Mouse (Mus musculus) MEL (cell line): ENCODE measurements around the gene Hoxc6. TPM values are rescaled to one million over a fixed set of nuclear protein-coding genes. Genes with fewer than 3 reads are reported as not detected.

Experiments
- DNase-seq: peaks from one replicate; pipeline ENCODE4 v3.0.0; 2011; ENCODE audit warnings: low read depth, low spot score
- H3K27ac ChIP-seq: 2 replicates; pipeline ENCODE4 v1.5.1; 2012; ENCODE audit warnings: low read depth, mild to moderate bottlenecking, control low read depth, low read length, moderate library complexity; ENCODE audit not compliant: control insufficient read depth
- H3K27me3 ChIP-seq, 2 experiments: fragments of 150-350 bp in 1 of 2; sonication (generic) in 1 of 2; 2 replicates each; pipeline ENCODE4 v1.6.1; 2012; ENCODE audit warnings: low read length in 2 of 2, mild to moderate bottlenecking in 2 of 2, improper control_type of control experiment in 1 of 2, moderate library complexity in 1 of 2; ENCODE audit not compliant: insufficient read depth in 2 of 2, control insufficient read depth in 1 of 2
- H3K36me3 ChIP-seq, 2 experiments: 2 replicates each; pipeline ENCODE4 v1.6.1; 2012 to 2014; ENCODE audit warnings: low read length in 2 of 2, improper control_type of control experiment in 1 of 2, inconsistent platforms in 1 of 2, mild to moderate bottlenecking in 1 of 2; ENCODE audit not compliant: insufficient read depth in 2 of 2, control insufficient read depth in 1 of 2
- H3K4me1 ChIP-seq, 2 experiments: fragments of 150-350 bp in 1 of 2; sonication (generic) in 1 of 2; 2 replicates each; pipeline ENCODE4 v1.6.1; 2012; ENCODE audit warnings: low read length in 2 of 2, improper control_type of control experiment in 1 of 2, mild to moderate bottlenecking in 1 of 2; ENCODE audit not compliant: insufficient read depth in 2 of 2, control insufficient read depth in 1 of 2
- H3K4me3 ChIP-seq, 2 experiments: fragments of 150-350 bp in 1 of 2; sonication (generic) in 1 of 2; 2 replicates each; pipeline ENCODE4 v1.5.1; 2012; ENCODE audit warnings: low read depth in 2 of 2, low read length in 2 of 2, mild to moderate bottlenecking in 2 of 2, moderate library complexity in 2 of 2, control low read depth in 1 of 2, improper control_type of control experiment in 1 of 2; ENCODE audit not compliant: control insufficient read depth in 1 of 2, insufficient read depth in 1 of 2
- H3K79me2 ChIP-seq: 2 replicates; pipeline ENCODE4 v1.6.1; 2012; ENCODE audit warnings: mild to moderate bottlenecking, low read length, moderate library complexity; ENCODE audit not compliant: control insufficient read depth, poor library complexity, insufficient read depth
- H3K9ac ChIP-seq: 2 replicates; pipeline ENCODE4 v1.6.1; 2012; ENCODE audit warnings: low read depth, mild to moderate bottlenecking, control low read depth, low read length, moderate library complexity; ENCODE audit not compliant: control insufficient read depth, poor library complexity, severe bottlenecking
- H3K9me3 ChIP-seq: fragments of 150-350 bp; sonication (generic); replicated peaks from 2 replicates; pipeline ENCODE4 v1.6.1; 2012; ENCODE audit warnings: mild to moderate bottlenecking, low read length, improper control_type of control experiment, moderate library complexity; ENCODE audit not compliant: insufficient read depth
- BHLHE40 ChIP-seq: IDR thresholded peaks from 2 replicates; pipeline ENCODE4 v1.6.1; 2012; ENCODE audit warnings: low read depth, mild to moderate bottlenecking, inconsistent platforms, low read length, improper control_type of control experiment, borderline replicate concordance
- CTCF ChIP-seq, 3 experiments: IDR thresholded peaks in 2 of 3; conservative IDR thresholded peaks in 1 of 3; 2 replicates each; pipeline ENCODE4 v1.5.1; 2011 to 2012; ENCODE audit warnings: low read length in 3 of 3, low read depth in 2 of 3, mild to moderate bottlenecking in 2 of 3, improper control_type of control experiment in 1 of 3, inconsistent platforms in 1 of 3, mixed read lengths in 1 of 3, moderate library complexity in 1 of 3; ENCODE audit not compliant: control insufficient read depth in 1 of 3, insufficient read depth in 1 of 3, poor library complexity in 1 of 3, severe bottlenecking in 1 of 3
- E2F4 ChIP-seq: IDR thresholded peaks from 2 replicates; pipeline ENCODE4 v1.6.1; 2011; ENCODE audit warnings: low read depth, low read length, improper control_type of control experiment, borderline replicate concordance
- ELF1 ChIP-seq: IDR thresholded peaks from 2 replicates; pipeline ENCODE4 v1.6.1; 2014; ENCODE audit warnings: low read depth, mild to moderate bottlenecking, inconsistent platforms, low read length, improper control_type of control experiment, moderate library complexity
- EP300 ChIP-seq, 2 experiments: IDR thresholded peaks; 2 replicates each; pipeline ENCODE4 v1.6.1; 2011; ENCODE audit warnings: improper control_type of control experiment in 2 of 2, low read length in 2 of 2, low read depth in 1 of 2, mild to moderate bottlenecking in 1 of 2
- ETS1 ChIP-seq: IDR thresholded peaks from 2 replicates; pipeline ENCODE4 v1.6.1; 2012; ENCODE audit warnings: low read depth, mild to moderate bottlenecking, inconsistent platforms, low read length, improper control_type of control experiment, moderate library complexity
- GATA1 ChIP-seq: IDR thresholded peaks from 2 replicates; pipeline ENCODE4 v1.6.1; 2011; ENCODE audit warnings: low read depth, low read length, improper control_type of control experiment
- HCFC1 ChIP-seq: IDR thresholded peaks from 2 replicates; pipeline ENCODE4 v1.6.1; 2012; ENCODE audit warnings: low read depth, mild to moderate bottlenecking, inconsistent platforms, low read length, improper control_type of control experiment, moderate library complexity
- KAT2A ChIP-seq: conservative IDR thresholded peaks from 2 replicates; pipeline ENCODE4 v1.6.1; 2012; ENCODE audit warnings: low read depth, low read length, improper control_type of control experiment, inconsistent platforms
- MAFK ChIP-seq: IDR thresholded peaks from 2 replicates; pipeline ENCODE4 v1.6.1; 2011; ENCODE audit warnings: low read depth, mild to moderate bottlenecking, low read length, improper control_type of control experiment, borderline replicate concordance
- MAX ChIP-seq: IDR thresholded peaks from 2 replicates; pipeline ENCODE4 v1.6.1; 2011; ENCODE audit warnings: low read length, improper control_type of control experiment
- MEF2A ChIP-seq: IDR thresholded peaks from 2 replicates; pipeline ENCODE4 v1.6.1; 2014; ENCODE audit warnings: low read depth, mild to moderate bottlenecking, inconsistent platforms, low read length, improper control_type of control experiment; ENCODE audit not compliant: poor library complexity, insufficient replicate concordance, severe bottlenecking; ENCODE audit errors: extremely low read depth
- MXI1 ChIP-seq: IDR thresholded peaks from 2 replicates; pipeline ENCODE4 v1.6.1; 2011; ENCODE audit warnings: mild to moderate bottlenecking, low read depth, low read length, improper control_type of control experiment
- MYB ChIP-seq: IDR thresholded peaks from 2 replicates; pipeline ENCODE4 v1.6.1; 2011; ENCODE audit warnings: mild to moderate bottlenecking, low read depth, low read length, improper control_type of control experiment
- POLR2A ChIP-seq, 2 experiments: IDR thresholded peaks; 2 replicates each; pipeline ENCODE4 v1.6.1; 2011 to 2012; ENCODE audit warnings: low read length in 2 of 2, mild to moderate bottlenecking in 2 of 2, control low read depth in 1 of 2, improper control_type of control experiment in 1 of 2, low read depth in 1 of 2, moderate library complexity in 1 of 2; ENCODE audit not compliant: control insufficient read depth in 1 of 2, insufficient read depth in 1 of 2, poor library complexity in 1 of 2
- POLR2AphosphoS2 ChIP-seq: IDR thresholded peaks from 2 replicates; pipeline ENCODE4 v1.6.1; 2011; ENCODE audit warnings: low read length, improper control_type of control experiment
- POLR2AphosphoS5 ChIP-seq: IDR thresholded peaks from 2 replicates; pipeline ENCODE4 v1.6.1; 2012; ENCODE audit warnings: low read depth, borderline replicate concordance, mild to moderate bottlenecking, inconsistent platforms, low read length, moderate library complexity, mixed read lengths
- RAD21 ChIP-seq: IDR thresholded peaks from 2 replicates; pipeline ENCODE4 v1.6.1; 2011; ENCODE audit warnings: mild to moderate bottlenecking, low read depth, low read length, improper control_type of control experiment
- SIN3A ChIP-seq: IDR thresholded peaks from 2 replicates; pipeline ENCODE4 v1.6.1; 2012; ENCODE audit warnings: low read length, improper control_type of control experiment, inconsistent platforms
- TAL1 ChIP-seq: IDR thresholded peaks from 2 replicates; pipeline ENCODE4 v1.6.1; 2012; ENCODE audit warnings: mild to moderate bottlenecking, inconsistent platforms, low read length, moderate library complexity, mixed read lengths
- TCF12 ChIP-seq: IDR thresholded peaks from 2 replicates; pipeline ENCODE4 v1.6.1; 2014; ENCODE audit warnings: low read depth, mild to moderate bottlenecking, inconsistent platforms, low read length, improper control_type of control experiment, moderate library complexity
- USF1 ChIP-seq: IDR thresholded peaks from 2 replicates; pipeline ENCODE4 v1.6.1; 2014; ENCODE audit warnings: low read depth, mild to moderate bottlenecking, inconsistent platforms, low read length, improper control_type of control experiment, moderate library complexity
- USF2 ChIP-seq, 2 experiments: IDR thresholded peaks; 2 replicates each; pipeline ENCODE4 v1.6.1; 2011 to 2012; ENCODE audit warnings: improper control_type of control experiment in 2 of 2, low read length in 2 of 2, borderline replicate concordance in 1 of 2, inconsistent platforms in 1 of 2, low read depth in 1 of 2, mild to moderate bottlenecking in 1 of 2; ENCODE audit not compliant: insufficient read depth in 1 of 2
- ZC3H11A ChIP-seq: IDR thresholded peaks from 2 replicates; pipeline ENCODE4 v1.6.1; 2012; ENCODE audit warnings: low read depth, mild to moderate bottlenecking, inconsistent platforms, low read length, improper control_type of control experiment
- ZKSCAN1 ChIP-seq: IDR thresholded peaks from 2 replicates; pipeline ENCODE4 v1.6.1; 2012; ENCODE audit warnings: low read depth, mild to moderate bottlenecking, inconsistent platforms, low read length, improper control_type of control experiment, moderate library complexity
- polyA plus RNA-seq, 2 experiments: library from polyadenylated mRNA; stranded (reverse) in 1 of 2; unstranded in 1 of 2; fragments of >175 nt in 1 of 2; fragments of >200 nt in 1 of 2; gene quantifications; 2 replicates each; pipeline versions ENCODE4 v1.2.1 to v1.2.4; 2012; ENCODE audit warnings: low replicate concordance in 2 of 2, low read depth in 1 of 2; ENCODE audit not compliant: insufficient read length in 2 of 2, insufficient read depth in 1 of 2, missing spikeins in 1 of 2
- total RNA-seq: library from RNA; depleted of rRNA; stranded (reverse); fragments of 300-350 nt; gene quantifications from 2 replicates; pipeline ENCODE4 v1.2.3, GENCODE M21; 2012

Gene Hoxc6
- total and polyA plus RNA-seq, 3 experiments, result 2.3 to 9.4 TPM; not detected in 1

- DNase-seq, result no peak
- Histone ChIP-seq H3K27me3 (peaks cover 17 to 27% of the 10 kb centered on the region in 2 experiments), H3K79me2 (peaks cover 28% of the 10 kb centered on the region), H3K4me3 (peak overlapping the region; percentile 61 to 68), H3K36me3 (peaks cover 0 to 14% of the 10 kb centered on the region in 2 experiments; a peak in 2 of 4 replicates), H3K9me3 (no peaks in the 10 kb centered on the region), H3K27ac (no peak overlapping the region), H3K9ac (peak overlapping the region; percentile 80), H3K4me1 (peaks cover 10 to 16% of the 10 kb centered on the region in 2 experiments)
- no peak for TF ChIP-seq KAT2A
- TF ChIP-seq MAX, result no peak
- no peak for TF ChIP-seq GATA1
- no peak for TF ChIP-seq ELF1
- no peak for TF ChIP-seq MEF2A
- TF ChIP-seq MXI1, result no peak
- no peak for TF ChIP-seq ZKSCAN1
- no peak for TF ChIP-seq POLR2AphosphoS2
- TF ChIP-seq EP300 (IDR thresholded peaks at IDR 0.05; ENCODE audit: low read depth in 1 of 2, low read length in 2 of 2), result no peak
- no peak for TF ChIP-seq POLR2AphosphoS5
Observed at GRCm38 (mm10) chr15:102965003-102965891, 32.8 kb upstream of the Hoxc6 start.

GRCm38 (mm10) chr15:102965892-102966775, 31.9 kb upstream of the Hoxc6 start:
- peaks cover 0 to 18% of the 10 kb centered on the region in 2 experiments; a peak in 2 of 4 replicates for H3K36me3 ChIP-seq
- DNase-seq, result peak; percentile 100
- TF ChIP-seq ZC3H11A (peak; percentile 90), TAL1 (no peak), ETS1 (peak; percentile 74; the same call in 1 of the 2 replicates), USF2 (IDR thresholded peaks at IDR 0.05; ENCODE audit: borderline replicate concordance in 1 of 2, insufficient read depth in 1 of 2, low read depth in 1 of 2, low read length in 2 of 2) (peak in 1 of 2 experiments; percentile 74; a peak in 1 of 4 replicates), RAD21 (peak; percentile 100), USF1 (peak; percentile 95), POLR2A (IDR thresholded peaks at IDR 0.05; ENCODE audit: control insufficient read depth in 1 of 2, insufficient read depth in 1 of 2, low read depth in 1 of 2, low read length in 2 of 2, poor library complexity in 1 of 2) (peak in 1 of 2 experiments; percentile 7; a peak in 1 of 4 replicates), KAT2A (0 out of 2 replicates have a peak, but pooled peaks have one; percentile 28), MXI1 (peak; percentile 77; the same call in 1 of the 2 replicates), GATA1 (peak; percentile 28; the same call in 1 of the 2 replicates), TCF12 (peak; percentile 60), SIN3A (peak; percentile 84; the same call in 1 of the 2 replicates), HCFC1 (peak; percentile 77), MAFK (no peak), MYB (no peak), E2F4 (no peak), CTCF (IDR thresholded peaks at IDR 0.05 in 2 of 3, conservative IDR thresholded peaks at IDR 0.05 in 1 of 3; ENCODE audit: control insufficient read depth in 1 of 3, insufficient read depth in 1 of 3, low read depth in 2 of 3, low read length in 3 of 3, poor library complexity in 1 of 3, severe bottlenecking in 1 of 3) (peak; percentile 94 to 100 (median 100)), ELF1 (peak; percentile 53), BHLHE40 (peak; percentile 59; the same call in 1 of the 2 replicates), MAX (peak; percentile 80)

More at GRCm38 (mm10) chr15:102965892-102966775, 31.9 kb upstream of the Hoxc6 start:
- peak overlapping the region; percentile 93 for H3K9ac ChIP-seq
- peaks cover 29% of the 10 kb centered on the region for H3K79me2 ChIP-seq
- H3K4me1 ChIP-seq, result peaks cover 12 to 17% of the 10 kb centered on the region in 2 experiments
- H3K27me3 ChIP-seq, result peaks cover 12 to 22% of the 10 kb centered on the region in 2 experiments
- H3K4me3 ChIP-seq, result peak overlapping the region; percentile 84 to 97
- H3K9me3 ChIP-seq, result no peaks in the 10 kb centered on the region
- peak overlapping the region; percentile 25; the same call in 1 of the 2 replicates for H3K27ac ChIP-seq
